Mouse (Mus musculus) urinary bladder, adult 2 months (tissue): Measurements from ENCODE around the gene Vwa3b. TPM values are rescaled to one million over a fixed set of nuclear protein-coding genes. Genes with fewer than 3 reads are reported as not detected.

Experiments
- DNase-seq: peaks from one replicate; pipeline ENCODE4 v3.0.0; 2022; ENCODE audit warnings: low spot score
- polyA plus RNA-seq: library from polyadenylated mRNA; depleted of rRNA; stranded (reverse); fragments of >200 nt; gene quantifications from 2 replicates; pipeline ENCODE4 v1.2.3, GENCODE M21; 2012; rRNA removed

Gene Vwa3b
- polyA plus RNA-seq, 1 experiment: 1.0 TPM

DNA sequence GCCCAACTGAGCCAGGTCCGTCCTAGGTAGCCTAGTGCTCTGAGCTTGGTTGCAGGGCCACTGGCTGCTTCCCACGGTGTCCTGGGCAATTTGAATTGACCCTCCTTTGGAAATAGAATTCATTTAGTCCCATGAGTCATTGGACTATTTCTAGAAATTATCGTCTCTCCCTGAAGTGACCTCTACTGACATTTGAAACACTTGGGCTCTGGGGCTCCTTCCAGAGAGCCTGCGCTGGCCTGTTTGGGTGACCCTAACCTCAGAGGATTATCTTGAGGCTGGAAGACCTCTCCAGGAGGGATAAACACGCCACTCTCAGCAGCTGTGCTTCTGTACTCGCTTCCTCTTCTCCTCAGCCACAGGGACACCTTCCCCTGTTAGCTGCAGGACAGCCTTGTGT lies 204.0 kb downstream of the Vwa3b start:
- no peak for DNase-seq

DNA sequence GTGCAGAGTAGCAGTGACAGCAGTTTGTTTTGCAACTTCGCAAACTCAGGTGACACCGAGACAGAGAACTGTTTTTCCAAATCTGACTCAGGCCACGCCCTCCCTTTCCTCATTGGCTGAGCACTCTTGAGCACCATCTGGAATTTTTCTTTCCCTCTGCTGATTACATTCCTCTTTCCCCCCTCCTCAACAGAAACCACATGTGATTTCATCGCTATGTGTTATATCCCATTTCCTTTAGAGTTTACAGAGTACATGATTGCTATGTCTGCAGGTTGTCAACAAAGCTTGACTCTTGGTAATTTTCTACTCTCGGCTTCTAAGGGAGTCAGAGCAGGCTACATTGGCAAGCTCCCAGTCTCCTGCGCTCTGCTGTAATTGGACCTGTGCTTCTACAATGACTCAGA lies 204.9 kb downstream of the Vwa3b start:
- DNase-seq: no peak

Other genes with a start within 250 kb of the Vwa3b start
- gene Tmem131, start 82.9 kb upstream of the Vwa3b start, polyA plus RNA-seq: 15.0 and 26.4 TPM in 2 replicates
- not detected in 2 replicates for gene Cnga3, start 187.8 kb downstream of the Vwa3b start, polyA plus RNA-seq